Mouse (Mus musculus) bone marrow macrophage, adult 2 months (primary cell): ENCODE results near the gene Tubgcp6.

Source experiments
- CTCF ChIP-seq: IDR thresholded peaks from 2 replicates; pipeline ENCODE4 v1.5.1; 2012; ENCODE audit warnings: low read depth, mild to moderate bottlenecking, low read length, moderate library complexity
- POLR2A ChIP-seq: IDR thresholded peaks from 2 replicates; pipeline ENCODE4 v1.6.1; 2012; ENCODE audit warnings: mild to moderate bottlenecking, low read depth, low read length, borderline replicate concordance

DNA sequence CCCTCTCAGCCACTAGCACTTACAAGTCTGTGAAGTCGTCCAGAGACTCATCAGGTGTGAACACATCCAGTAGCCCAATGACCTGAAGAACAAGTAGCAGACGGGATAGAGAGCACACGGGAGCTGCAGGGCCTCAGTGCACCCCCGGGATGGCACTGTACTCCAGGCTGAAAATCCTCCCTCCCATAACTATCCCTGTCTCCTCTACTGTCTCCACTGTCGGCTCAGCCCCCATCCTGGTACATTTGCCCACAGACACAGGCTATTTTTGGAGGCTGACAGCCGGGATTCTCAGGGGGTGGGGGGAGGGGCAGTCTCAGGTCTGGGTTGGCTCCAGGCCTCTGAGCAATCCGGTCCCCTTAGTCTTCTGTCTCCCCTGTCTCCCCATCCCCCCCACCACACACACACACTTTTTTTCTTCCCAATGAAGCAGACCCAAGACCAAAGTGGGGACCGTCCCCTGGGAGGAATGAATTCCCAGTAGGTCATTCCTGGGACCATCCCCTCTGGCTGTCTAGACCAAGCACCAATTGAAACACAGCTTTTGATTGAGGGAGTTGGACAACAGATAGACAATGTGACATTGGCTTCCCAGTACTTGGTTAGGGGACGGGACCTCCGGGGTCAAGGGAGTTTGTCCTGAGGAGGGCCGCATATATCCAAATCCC lies 14.6 kb upstream of the Tubgcp6 start:
- TF ChIP-seq CTCF, result no peak
- TF ChIP-seq POLR2A, result no peak
